Mouse (Mus musculus): ENCODE measurements around the gene H1f0.
"Not testable (repeated sequence)": the region's sequence is repeated elsewhere in the genome, so short reads cannot be mapped to it uniquely, and the experiment has no call there.

Gene H1f0

DNA sequence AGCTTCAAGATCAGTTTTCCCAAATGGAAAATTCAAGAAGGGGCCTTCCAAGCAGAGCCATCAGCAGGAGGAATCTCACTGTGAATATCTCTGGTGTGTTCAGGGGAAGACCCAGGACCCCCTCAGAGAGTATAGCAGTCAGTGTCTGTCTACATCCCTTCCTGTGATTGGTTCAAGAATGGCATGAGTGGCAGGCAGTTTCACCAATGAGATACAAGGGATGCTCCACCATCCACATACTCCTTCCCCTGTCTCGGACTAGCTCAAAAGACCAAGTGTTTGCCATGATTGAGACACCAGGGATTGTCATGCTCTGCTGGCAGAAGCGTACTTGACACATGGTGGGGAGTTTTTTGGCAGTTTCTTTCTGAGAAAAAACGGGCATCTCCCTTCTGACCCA, 21.6 kb upstream of the H1f0 start:
- no peak for DNase-seq

DNA sequence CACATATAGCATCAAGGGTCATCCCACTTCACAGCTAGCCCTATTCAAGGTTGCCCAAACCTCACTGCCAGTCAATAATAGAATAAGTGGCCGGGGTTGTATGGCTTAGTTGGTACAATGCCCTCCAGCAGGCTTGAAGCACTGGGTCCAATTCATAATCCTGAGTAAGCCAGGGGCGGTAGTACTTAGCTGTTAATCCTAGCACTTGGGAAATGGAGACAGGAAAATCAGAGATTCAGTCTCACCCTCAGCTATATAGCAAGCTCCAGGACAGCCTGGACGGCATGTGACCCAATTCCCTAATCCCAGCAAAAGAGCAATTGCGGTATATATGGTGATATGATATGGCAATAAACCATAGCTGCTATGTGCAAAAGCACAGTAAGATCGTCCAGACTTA, 21.2 kb upstream of the H1f0 start:
- DNase-seq, result no peak

DNA sequence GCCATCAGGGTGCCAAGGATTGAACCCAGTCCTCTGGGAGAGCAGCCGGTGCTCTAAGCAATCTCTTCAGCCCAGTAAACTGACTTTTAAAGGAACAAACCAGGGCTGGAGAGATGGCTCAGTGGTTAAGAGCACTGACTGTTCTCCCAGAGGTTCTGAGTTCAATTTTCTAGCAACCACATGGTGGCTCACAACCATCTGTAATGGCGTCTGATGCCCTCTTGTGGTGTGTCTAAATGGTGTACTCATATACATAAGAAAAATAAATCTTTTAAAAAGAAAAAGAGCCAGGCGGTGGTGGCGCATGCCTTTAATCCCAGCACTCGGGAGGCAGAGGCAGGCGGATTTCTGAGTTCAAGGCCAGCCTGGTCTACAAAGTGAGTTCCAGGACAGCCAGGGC, 20.4 kb upstream of the H1f0 start:
- not testable (repeated sequence) for DNase-seq

DNA sequence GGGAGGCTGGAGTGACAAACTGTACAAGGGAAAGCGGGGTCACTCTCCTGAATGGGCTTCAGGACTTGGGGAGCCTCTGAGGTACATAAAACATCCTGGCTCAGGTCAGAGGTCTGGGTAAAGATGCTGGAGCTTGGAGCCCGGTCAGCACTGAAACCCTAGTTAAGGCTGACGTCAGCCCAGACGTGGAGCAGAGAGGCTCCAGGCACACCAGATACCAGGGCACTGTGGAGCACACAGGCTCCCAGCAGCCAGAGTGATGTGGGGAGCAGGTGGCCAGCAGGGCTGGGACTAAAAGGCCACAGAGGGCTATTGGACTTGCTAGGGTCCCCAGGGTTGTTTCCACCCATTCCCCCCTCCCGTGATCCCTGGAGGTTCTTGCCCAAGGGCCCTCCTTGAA, 18.5 kb upstream of the H1f0 start:
- no peak for DNase-seq

DNA sequence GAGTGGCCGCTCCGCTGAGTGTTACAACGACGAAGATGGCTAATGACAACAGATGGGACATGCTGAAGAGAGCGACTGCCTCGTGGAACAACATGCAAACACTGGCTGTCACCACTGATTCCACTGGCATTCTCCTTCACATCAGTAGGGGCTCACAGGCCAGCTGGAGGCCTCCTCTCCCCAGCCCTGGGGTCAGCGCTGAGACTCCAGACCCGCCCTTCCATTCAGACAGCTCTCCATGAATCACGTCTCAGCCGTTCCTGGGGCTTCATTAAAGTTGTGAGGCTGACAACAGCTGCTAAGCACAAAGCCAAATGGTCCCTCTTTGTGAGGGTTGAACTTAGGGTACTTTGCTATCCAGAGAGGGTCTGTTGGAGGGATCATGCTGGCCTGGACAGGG, 16.7 kb upstream of the H1f0 start:
- DNase-seq, result no peak

DNA sequence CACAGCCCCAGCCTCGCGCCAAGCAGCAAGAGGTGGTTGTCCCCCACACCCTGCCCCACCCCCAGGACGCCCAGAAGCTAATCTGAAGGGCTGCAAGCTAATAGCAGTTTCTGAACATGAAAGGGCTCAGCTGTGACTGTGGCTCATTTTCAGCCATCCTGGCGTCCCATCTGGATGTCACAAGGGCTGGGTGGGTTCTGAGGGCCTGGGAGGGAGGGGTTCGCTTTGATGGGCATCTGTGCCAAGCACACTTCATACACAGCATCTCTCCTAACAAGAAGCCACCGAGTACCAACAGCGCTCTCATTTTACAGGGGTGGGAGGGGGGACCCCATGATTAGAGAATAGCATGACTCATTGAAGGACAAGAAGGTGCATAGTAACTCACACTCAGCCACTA, 14.9 kb upstream of the H1f0 start:
- DNase-seq, result no peak

DNA sequence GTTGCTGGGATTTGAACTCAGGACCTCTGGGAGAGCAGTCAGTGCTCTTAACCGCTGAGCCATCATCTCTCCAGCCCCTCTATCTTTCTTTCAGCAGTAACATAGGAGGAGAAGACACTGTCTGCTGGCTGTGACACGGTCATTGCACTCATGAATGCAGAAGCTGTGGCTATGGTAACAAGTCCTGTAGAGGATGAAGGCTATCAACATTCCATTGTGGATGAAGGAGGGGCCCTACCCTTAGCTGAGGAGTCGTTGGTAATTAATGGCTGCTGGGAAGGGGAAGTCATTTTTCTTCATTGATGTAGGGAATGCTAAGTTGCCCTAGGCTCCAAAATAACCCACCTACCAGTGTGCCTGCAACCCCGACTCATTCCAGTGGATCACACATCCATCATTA, 10.1 kb upstream of the H1f0 start:
- DNase-seq, result no peak

DNA sequence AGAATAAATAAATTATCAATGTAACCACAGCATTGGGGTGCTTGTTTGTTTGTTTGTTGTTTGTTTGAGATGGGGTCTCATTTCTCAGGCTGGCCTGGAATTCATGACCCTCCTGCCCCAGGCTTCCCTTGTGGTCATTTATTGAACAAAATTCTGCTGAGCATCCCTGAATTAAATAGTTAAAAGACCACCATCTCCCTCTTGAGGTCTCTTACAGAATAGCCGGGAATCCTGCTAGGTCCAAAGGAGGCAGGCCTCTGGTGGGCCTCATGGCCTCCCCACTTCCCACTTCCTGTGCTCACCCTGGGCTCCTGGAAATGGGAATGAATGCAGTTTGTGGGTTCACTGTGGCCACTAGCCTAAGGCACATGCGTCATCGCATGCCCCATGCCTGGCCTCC, 9.4 kb upstream of the H1f0 start:
- no peak for DNase-seq

DNA sequence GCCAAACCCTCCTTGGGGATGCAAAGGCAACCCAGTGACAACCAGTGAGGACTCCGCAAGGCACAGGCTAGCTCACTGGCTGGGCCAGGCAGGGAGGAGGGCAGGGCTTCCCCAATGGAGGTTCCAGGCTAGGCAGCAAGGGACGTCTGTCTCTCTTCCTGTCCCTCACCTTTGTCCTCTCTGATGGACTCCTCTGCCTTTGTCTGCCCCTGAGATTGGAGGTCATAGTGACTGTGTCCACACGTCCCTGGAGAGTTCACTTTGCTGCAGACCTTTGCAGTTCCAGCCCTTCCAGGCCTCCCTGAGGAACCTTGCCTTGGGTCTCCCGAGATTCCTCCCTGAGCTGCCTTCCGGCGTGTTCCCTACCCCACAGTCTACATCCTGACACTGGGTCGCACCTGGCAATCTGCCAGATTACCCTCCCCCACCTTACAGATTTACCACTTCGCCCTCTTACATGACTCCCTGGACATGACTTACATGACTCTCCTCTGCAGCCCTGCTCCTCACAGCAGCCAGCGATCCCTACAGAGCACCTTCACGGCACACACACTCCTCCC, 5.5 kb upstream of the H1f0 start:
- DNase-seq, result no peak

DNA sequence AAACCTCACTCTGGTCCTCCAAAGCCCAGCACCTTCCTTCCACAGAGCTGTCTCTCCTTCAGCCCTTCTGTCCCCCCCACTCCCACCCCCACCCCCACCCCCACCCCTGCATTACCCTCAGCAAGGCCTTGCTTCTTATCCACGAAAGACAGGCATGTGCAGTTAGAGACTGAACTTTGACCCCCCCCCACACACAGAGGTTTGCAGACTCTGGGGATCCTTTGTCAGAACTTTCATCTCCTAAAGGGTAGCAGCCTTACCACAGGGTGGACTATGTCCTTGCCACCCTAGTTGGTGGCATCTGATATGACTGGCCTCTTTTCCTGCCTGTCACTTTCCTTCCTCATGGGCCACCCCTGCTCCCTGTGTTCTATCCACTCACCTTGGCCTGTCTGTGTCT, 4.9 kb upstream of the H1f0 start:
- DNase-seq, result no peak

DNA sequence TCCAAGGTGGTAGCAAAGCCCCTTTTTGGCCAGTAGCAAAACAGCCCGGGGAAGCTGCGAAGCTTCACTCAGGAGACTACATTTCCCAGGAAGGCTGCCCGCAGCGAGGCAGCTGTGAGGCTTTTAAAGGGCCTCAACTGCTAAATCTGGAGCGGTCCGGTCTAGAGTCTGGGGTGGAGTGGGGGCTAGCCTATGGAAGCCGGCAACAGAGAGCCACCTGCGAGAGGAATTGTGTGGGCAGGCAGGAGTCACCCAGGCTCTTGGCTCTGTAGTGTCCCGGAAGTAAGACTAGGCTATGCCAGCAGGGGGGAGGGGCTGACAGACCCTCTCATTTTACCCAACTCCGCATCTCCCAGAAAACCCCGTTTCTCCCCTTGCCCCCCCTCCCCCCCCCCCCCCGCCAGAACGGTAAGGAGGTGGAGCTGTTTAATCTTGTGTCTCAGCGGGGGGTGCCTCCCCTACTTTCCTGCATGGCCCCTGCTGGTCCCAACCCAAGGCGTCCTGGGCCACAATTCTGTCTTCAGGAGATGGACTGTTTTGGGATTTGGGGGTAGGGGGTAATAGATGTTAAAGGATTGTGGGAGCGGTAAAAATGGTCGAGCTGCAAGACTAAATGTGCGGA, 2.5 kb upstream of the H1f0 start:
- no peak for DNase-seq

DNA sequence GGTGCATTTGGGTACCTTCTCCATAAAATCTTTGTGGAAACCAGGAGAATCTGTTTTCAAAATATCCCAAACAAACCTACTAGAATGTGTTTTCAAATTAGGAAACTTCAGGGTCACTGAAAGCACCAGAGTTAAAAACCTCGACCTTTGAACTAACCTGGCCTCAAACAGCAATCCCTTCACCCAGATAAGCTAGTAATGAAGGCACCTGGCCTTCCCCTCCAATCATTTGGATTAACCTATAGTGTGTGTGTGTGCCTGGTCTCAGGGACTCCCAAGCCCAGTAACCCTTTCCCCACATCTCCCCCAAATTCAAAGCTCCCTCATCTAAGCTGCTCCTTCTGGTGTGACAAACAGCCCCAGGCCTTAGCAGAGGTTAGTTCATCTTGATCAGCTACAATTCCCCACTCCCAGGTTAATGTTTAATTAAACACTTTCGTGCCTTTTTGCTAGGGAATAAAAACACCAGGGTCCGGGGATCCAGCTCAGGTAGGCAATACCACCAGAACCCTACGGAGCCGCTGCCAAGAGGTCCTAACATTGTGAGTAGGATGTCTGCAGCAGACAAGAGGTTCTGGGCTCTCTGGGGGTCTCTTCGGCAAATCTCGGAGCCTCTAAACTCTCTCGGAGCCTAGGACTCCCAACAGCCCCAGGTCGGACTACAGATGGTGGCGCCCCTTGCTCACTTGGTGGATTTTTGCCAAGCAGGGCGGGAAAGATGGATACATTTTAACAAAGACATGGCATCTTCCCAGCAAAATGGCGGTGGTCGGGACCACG, 1.5 kb upstream of the H1f0 start:
- no peak for DNase-seq

DNA sequence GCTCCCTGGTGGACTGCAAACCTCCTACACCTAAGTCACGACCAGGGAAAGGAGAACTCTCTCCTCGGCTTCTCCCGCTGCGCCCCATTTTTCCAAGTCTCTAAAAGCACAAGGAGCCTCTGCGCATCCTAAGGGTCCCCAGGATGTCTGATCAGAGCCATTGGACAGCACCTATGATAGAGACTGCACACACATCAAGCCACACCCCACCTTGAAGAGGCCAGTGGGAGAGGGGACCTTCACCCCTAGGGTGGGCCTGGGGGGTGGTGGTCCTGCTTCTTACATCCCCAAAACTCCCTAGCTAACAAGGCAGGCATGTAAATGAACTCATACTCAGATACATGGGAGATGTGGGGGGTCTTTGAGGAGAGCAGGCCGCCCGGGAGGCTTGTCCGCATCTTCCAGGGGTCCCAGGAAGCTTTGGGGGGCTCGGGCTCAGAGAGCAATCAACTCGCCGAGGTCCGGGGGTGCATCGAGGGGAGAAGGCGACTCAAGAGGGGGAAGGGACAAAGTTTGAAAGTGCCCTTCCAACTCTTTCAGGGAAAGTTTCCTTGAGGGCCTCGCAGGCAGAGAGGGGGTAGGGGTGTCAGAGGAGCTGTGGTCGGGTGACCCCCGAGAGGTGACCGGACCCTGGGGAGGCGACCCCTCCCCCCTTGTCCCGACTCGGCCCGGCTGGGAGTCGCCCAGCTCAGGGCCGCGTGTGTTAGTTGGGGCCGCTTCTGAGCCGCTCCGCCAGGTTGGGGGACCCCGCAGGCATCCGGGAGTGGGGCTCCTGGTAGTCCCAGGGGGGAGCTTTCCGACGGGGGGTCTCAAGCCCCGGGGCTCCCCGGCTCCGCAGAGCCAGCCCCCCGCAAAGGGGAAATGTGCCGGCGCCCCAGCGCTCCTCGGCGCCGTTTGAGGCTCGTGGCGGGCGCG, 702 bp upstream of the H1f0 start:
- DNase-seq, result peak in 1 of 2 experiments; percentile 34

DNA sequence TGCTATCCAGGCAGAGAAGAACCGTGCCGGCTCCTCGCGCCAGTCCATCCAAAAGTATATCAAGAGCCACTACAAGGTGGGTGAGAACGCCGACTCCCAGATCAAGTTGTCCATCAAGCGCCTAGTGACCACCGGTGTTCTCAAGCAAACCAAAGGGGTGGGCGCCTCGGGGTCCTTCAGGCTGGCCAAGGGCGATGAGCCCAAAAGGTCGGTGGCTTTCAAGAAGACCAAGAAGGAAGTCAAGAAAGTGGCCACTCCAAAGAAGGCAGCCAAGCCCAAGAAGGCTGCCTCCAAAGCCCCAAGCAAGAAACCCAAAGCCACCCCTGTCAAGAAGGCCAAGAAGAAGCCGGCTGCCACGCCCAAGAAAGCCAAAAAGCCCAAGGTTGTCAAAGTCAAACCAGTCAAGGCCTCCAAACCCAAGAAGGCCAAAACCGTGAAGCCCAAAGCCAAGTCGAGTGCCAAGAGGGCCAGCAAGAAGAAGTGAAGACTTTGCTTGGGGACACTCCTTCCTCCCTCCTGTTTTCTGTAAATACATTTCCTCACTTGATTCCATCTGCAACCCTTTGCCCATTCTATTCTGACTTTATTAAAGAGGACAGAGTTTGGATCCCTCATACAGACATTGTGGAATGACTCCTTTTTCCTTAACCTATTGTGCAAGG, 704 bp downstream of the H1f0 start:
- no peak for DNase-seq

DNA sequence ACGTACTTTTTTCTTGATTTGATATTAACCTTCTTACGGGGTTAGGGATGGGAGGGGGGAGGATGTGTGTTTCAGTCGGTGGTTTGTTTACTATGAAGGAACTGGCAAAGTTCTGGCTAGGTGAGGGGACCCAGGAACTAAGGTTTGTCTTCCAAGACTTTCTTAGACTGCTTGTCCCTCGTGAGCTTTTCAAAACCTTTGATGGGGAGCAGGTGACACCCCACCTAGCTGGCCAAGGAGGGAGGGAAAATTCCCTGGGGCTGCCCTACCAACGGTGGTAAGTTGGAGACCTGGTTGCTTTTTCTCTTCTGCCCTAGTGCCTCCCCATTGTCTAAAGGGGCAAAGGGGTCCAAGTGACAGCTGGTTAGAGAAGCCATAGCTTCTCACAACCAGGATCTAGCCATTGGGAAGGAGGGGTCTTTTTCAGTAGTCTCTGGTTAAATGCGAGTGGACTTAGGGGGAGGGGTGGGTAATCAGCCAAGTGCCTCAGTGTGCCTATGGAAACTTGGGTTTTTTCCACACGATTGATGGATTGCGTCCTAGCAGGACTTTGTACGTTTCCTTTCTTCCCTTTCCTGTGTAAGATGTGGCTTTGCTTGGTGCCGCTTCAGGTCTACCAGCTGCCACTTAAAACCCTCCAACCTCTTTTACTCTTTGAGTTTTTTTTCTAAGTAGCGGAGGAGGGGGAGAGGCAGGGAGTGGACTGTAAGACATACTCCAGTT, 1.4 kb downstream of the H1f0 start:
- no peak for DNase-seq

DNA sequence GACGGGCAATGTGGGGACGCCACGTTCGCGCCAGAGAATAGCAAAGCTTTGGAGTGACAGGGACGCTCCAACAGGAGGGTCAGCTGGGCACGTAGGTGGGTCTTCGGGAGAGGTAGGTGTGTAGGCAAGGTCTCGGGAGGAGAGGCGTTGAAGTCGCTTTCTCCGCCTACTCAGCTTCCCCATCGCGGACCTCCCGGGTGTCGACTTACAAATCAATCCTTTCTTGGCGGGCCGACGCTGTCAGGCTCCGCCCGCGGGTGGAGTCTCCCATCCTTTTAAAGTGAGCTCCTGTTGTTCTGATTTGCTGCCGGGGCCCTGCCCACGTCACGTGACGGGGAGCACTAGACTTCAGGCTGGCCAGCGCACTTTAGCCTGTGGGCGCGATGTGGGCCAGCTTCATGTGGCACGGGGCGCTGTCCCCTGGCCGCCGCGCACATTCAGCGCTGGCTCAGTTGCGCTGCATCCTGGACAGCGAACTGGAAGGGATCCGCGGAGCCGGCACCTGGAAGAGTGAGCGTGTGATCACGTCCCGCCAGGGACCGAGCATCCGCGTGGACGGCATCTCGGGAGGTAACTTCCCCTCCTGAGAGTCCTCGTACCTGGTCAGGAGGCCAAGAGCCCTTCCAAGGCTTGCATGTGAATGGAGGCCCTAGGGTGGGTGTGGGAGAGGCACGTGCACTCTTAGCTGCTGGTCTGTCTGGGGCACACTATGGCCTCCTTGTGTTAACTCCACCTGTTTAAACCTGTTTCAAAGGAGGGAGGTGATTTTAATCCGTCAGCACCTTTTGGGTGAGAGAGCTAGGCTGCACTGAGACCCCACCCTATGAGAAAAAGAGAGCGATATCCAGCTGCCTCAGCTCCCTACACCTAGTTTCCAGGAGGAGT, 2.5 kb downstream of the H1f0 start:
- peak; percentile 46 to 59 for DNase-seq

DNA sequence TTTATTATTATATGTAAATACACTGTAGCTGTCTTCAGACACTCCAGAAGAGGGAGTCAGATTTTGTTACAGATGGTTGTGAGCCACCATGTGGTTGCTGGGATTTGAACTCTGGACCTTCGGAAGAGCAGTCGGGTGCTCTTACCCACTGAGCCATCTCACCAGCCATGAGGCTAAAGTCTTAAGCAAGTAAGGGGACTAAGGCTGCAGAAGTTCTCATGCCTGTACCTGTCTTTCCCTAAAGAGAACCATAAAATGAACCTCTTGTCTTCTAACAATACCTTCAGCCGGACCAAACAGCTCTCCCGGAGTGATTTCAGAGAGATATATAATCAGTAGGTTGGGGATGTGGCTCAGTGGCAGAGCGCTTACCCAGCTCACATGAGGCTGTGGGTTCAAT, 3.7 kb downstream of the H1f0 start:
- not testable (repeated sequence) for DNase-seq

DNA sequence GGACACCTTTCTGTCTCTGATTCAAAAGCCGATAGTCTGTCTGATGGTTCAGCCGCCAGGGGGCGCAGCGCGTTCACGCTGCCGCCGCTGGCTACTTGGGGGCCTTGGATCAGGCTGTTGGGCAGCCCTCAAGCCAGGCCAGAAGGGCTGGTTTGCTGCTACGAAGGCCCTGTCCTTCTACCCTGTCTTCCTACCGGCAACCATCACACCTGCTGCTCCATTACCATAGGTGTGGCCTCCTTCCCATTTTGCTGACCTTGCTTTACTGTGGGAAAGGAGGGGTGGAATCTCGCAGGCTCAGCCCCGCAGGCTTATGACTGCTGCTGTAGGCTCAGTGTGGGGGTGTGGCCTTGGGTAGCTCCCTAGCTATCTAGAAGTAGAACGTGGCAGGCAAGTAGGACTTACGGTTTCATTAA, 9.7 kb downstream of the H1f0 start:
- DNase-seq, result peak; percentile 53 to 66

DNA sequence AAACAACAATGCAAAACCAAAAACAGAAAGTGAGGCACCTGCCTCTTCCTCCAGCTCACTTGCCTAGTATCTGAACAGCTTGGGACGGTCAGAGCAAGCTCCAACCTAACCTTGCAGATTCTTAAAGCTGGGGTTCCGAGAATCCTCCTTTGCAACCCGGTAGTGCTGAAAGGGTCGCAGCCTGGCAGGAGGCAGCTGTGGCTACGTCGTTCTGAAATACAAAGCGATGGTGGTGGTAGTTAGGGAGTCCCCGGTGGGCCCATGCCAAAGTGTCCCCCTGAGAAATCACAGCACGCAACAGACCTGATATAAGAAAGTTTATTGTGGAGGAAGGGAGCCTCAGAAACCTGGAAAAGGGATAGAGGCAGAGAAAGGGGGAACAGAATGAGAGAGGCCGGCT, 10.1 kb downstream of the H1f0 start:
- no peak for DNase-seq

DNA sequence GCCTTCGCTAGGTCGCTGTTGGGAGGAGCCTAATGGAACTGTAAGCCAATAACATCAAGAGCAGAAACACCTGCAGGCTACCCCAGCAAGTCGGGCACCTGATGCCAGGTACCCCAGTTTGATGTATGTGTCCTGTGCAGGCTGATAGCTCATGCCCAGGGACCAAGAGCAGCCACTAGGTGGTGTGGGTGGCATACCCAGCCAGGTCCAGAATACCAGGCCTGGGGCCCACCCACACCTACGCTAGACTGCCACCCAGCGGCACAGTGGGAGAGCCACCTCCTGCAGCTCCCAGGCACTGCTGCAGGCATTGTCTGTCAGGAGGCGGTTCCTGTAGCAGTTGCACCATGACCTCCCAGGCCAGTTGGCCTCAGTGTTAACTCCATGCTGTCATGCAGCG, 10.6 kb downstream of the H1f0 start:
- DNase-seq, result peak; percentile 90
